Mouse (Mus musculus) neural tube, embryonic 15.5 days (tissue): ENCODE data around the gene Dynlt1b. TPM values are rescaled to one million over a fixed set of nuclear protein-coding genes. Genes with fewer than 3 reads are reported as not detected.
"Not testable (repeated sequence)": the region's sequence is repeated elsewhere in the genome, so short reads cannot be mapped to it uniquely, and the experiment has no call there.

Experiments
- ATAC-seq: fragments of 200-750 bp; cut with Nextera tagmentation; 2 replicates; pipeline ENCODE4 v1.8.0; 2017; ENCODE audit warnings: mild to moderate bottlenecking, moderate TSS enrichment, moderate library complexity; ENCODE audit not compliant: low FRiP score
- H3K27ac ChIP-seq: fragments of 300-500 bp; sonication (generic); replicated peaks from 2 replicates; pipeline ENCODE4 v1.5.1; 2015; ENCODE audit warnings: mild to moderate bottlenecking, inconsistent platforms
- H3K27me3 ChIP-seq: fragments of 300-500 bp; sonication (generic); replicated peaks from 2 replicates; pipeline ENCODE4 v1.6.1; 2015; ENCODE audit warnings: inconsistent platforms
- H3K36me3 ChIP-seq: fragments of 300-500 bp; sonication (generic); 2 replicates; pipeline ENCODE4 v1.6.1; 2015; ENCODE audit warnings: inconsistent platforms
- H3K4me1 ChIP-seq: fragments of 300-500 bp; sonication (generic); 2 replicates; pipeline ENCODE4 v1.6.1; 2015; ENCODE audit warnings: inconsistent platforms
- H3K4me2 ChIP-seq: fragments of 300-500 bp; sonication (generic); 2 replicates; pipeline ENCODE4 v1.6.1; 2015; ENCODE audit warnings: inconsistent platforms, mild to moderate bottlenecking, moderate library complexity
- H3K4me3 ChIP-seq: fragments of 300-500 bp; sonication (generic); replicated peaks from 2 replicates; pipeline ENCODE4 v1.5.1; 2015; ENCODE audit warnings: mild to moderate bottlenecking, inconsistent platforms
- H3K9ac ChIP-seq: fragments of 300-500 bp; sonication (generic); replicated peaks from 2 replicates; pipeline ENCODE4 v1.6.1; 2015; ENCODE audit warnings: mild to moderate bottlenecking, inconsistent platforms
- H3K9me3 ChIP-seq: fragments of 300-500 bp; sonication (generic); replicated peaks from 2 replicates; pipeline ENCODE4 v1.6.1; 2016; ENCODE audit warnings: inconsistent platforms
- WGBS: fragments of 180-500 bp; shearing (Covaris S2); methylation state at CpG from one replicate; pipeline ENCODE4 v1.1.7; 2015; ENCODE audit warnings: mixed read lengths; 5-methylcytosine and 5-hydroxymethylcytosine counted together
- polyA plus RNA-seq: library from polyadenylated mRNA; unstranded; fragments of >200 nt; fragmentation: Nextera tagmentation; extraction: Ambion mirVana; gene quantifications from 2 replicates; pipeline ENCODE4 v1.2.1, GENCODE M21; 2015

Gene Dynlt1b
- polyA plus RNA-seq, 1 experiment from 2014 or later = 1,207 TPM

GRCm38 (mm10) chr17:6448293-6448692 is 18.4 kb downstream of the Dynlt1b start:
- not testable (repeated sequence) for ATAC-seq, H3K4me2 ChIP-seq, H3K4me3 ChIP-seq, H3K27me3 ChIP-seq, H3K9ac ChIP-seq, H3K27ac ChIP-seq, H3K9me3 ChIP-seq, H3K36me3 ChIP-seq, H3K4me1 ChIP-seq
- 93% methylated on average over 8 of the region's 8 CpGs for WGBS

GRCm38 (mm10) chr17:6449166-6449565 is 19.3 kb downstream of the Dynlt1b start:
- H3K4me1 ChIP-seq, ATAC-seq, H3K27me3 ChIP-seq, H3K9me3 ChIP-seq, H3K36me3 ChIP-seq, H3K4me3 ChIP-seq, H3K9ac ChIP-seq, H3K27ac ChIP-seq, H3K4me2 ChIP-seq: not testable (repeated sequence)
- WGBS = 94% methylated on average over 12 of the region's 12 CpGs

DNA sequence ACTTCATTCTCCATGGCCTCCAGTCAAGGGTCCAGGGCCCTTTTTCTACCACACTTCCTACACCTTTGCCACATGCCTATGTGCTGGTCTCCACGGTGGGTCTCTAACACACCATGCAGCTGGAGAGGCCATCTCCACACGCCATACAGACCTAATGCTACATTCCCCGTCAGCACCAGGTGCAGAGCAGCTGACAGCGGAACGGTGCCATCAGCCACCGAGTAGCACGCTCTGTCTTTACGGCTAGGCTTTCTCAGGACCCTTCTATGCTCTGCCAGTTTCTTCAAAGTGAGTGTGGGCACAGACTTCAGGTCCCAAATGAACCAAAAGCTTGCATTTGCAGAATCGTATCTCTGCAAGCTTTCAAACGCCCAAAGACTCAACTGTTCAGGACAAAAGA is 21.3 kb downstream of the Dynlt1b start:
- peaks cover 21% of the 10 kb centered on the region for H3K36me3 ChIP-seq
- WGBS = 88% methylated on average over 2 of the region's 10 CpGs
- not testable (repeated sequence) for H3K4me1 ChIP-seq, H3K27ac ChIP-seq, H3K4me2 ChIP-seq, H3K9ac ChIP-seq, ATAC-seq, H3K4me3 ChIP-seq, H3K27me3 ChIP-seq, H3K9me3 ChIP-seq

DNA sequence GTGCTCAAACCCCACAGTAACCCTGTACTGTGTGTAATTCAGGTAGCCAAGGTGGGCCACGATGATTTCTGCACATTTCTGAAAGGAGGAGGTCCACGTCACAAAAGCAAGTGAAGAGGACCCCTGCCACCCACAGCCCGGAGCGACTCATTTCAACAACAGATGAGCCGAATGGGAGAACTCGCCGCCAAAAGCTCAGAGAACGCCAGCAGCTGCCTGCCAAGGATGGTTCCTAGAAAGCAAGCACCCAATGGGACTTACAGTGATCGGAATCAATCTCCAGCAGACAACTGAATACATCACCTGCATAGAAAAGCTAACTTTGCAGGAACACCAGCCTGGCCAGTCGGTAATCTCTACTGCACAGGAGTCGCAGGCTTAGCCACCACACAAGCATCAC is 22.8 kb downstream of the Dynlt1b start:
- not testable (repeated sequence) for H3K4me3 ChIP-seq, ATAC-seq, H3K4me2 ChIP-seq, H3K9me3 ChIP-seq, H3K4me1 ChIP-seq, H3K27me3 ChIP-seq, H3K9ac ChIP-seq, H3K27ac ChIP-seq
- 86% methylated on average over 9 of the region's 11 CpGs for WGBS
- peaks cover 25% of the 10 kb centered on the region for H3K36me3 ChIP-seq

GRCm38 (mm10) chr17:6454703-6455102 is 24.8 kb downstream of the Dynlt1b start:
- H3K27ac ChIP-seq, H3K4me2 ChIP-seq, H3K4me3 ChIP-seq, H3K9ac ChIP-seq, H3K4me1 ChIP-seq, H3K27me3 ChIP-seq, H3K9me3 ChIP-seq: not testable (repeated sequence)
- 97% methylated on average over 2 of the region's 2 CpGs for WGBS
- H3K36me3 ChIP-seq = peaks cover 32% of the 10 kb centered on the region
- peak; percentile 12; the same call in 1 of the 2 replicates for ATAC-seq

GRCm38 (mm10) chr17:6455883-6456282 is 26.0 kb downstream of the Dynlt1b start:
- ATAC-seq, H3K27ac ChIP-seq, H3K9me3 ChIP-seq, H3K9ac ChIP-seq, H3K27me3 ChIP-seq, H3K4me2 ChIP-seq, H3K4me1 ChIP-seq, H3K4me3 ChIP-seq: not testable (repeated sequence)
- 95% methylated on average over 12 of the region's 12 CpGs for WGBS
- peaks cover 35% of the 10 kb centered on the region for H3K36me3 ChIP-seq

DNA sequence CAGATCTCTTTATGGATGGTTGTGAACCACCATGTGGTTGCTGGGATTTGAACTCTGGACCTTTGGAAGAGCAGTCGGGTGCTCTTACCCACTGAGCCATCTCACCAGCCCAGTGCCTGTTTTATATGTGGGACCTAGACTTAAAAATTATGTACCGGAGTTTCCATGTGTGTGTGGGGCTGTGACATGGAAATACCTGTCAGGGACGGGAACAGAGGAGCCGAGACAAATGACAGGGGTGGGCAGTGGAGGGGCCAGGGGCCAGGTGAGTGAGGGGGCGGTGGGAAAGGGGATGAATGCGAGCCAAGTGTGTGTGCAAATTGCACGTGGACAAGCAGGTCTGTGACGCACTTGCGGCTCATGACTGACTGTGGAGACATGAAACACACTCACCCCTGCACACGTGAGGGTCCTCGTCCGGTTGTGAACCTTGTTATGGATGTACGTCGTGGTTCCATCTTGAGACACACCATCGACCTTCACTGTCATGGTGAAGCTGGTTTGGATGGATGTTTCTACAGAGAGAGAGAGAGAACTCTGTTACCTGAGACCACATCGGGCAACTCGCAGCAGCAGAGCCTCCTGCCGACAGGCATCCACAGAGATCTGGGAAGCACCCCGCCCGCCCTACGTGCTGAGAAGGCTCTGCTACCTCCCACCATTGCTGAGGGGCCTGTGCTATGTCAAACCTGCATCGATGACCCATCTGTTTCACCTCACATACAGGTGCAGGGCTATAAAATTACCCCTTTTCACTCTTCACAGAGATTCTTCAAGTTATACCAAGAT is 26.9 kb downstream of the Dynlt1b start:
- peaks cover 40% of the 10 kb centered on the region for H3K36me3 ChIP-seq
- H3K27me3 ChIP-seq, H3K4me2 ChIP-seq, H3K27ac ChIP-seq, H3K4me1 ChIP-seq, ATAC-seq, H3K9me3 ChIP-seq, H3K4me3 ChIP-seq, H3K9ac ChIP-seq: not testable (repeated sequence)
- 94% methylated on average over 16 of the region's 22 CpGs for WGBS

- not testable (repeated sequence) for H3K9me3 ChIP-seq, H3K27me3 ChIP-seq, H3K9ac ChIP-seq, H3K4me1 ChIP-seq, H3K4me3 ChIP-seq, ATAC-seq, H3K4me2 ChIP-seq, H3K27ac ChIP-seq
- 97% methylated on average over 5 of the region's 5 CpGs for WGBS
- peaks cover 26% of the 10 kb centered on the region for H3K36me3 ChIP-seq
These were observed 31.2 kb downstream of the Dynlt1b start for GRCm38 (mm10) chr17:6461083-6461595.

- H3K4me3 ChIP-seq, H3K27me3 ChIP-seq, H3K9me3 ChIP-seq, H3K36me3 ChIP-seq, H3K27ac ChIP-seq, ATAC-seq, H3K9ac ChIP-seq, H3K4me2 ChIP-seq: not testable (repeated sequence)
- peaks cover 13% of the 10 kb centered on the region for H3K4me1 ChIP-seq
- 77% methylated on average over 9 of the region's 9 CpGs for WGBS
These were observed 35.8 kb downstream of the Dynlt1b start for GRCm38 (mm10) chr17:6465735-6466134.

DNA sequence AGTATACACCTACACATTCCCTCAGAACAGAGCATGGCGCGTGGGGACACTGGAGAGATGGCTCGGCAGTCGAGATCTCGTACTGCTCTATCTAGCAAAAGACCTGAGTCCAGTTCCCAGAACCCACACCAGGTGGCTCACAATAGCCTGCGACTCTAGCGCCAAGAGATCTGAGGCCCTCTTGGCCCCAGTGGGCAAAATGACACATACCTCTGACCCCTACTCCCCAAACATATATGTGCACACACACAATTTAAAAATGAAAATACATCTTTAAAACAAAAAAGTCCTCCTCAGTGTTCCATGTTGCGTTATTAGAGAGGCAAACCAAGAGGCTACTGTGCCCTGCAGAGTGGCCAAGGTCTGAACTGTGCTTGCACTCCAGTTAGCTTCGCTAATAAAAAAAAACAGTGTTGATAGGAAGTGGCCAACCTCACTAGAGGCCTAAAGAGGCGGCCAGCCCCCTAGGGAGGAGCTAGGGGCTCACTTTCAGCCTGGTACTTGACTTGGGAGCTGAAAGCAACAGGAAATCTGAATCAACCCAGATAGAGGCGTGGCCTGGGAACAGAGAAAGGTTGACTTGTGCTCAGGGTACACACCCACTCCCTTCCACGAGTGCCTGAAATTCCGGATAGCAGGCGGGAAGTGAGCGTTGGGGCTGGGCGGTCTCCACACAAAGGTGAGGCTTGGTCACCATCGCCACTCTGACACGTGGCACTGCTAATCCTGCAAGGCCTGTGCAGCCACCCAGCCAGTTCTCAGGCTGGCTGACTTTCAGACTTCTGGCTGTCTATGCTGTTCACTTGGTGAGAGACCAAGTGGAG is 37.9 kb downstream of the Dynlt1b start:
- H3K27ac ChIP-seq, H3K4me3 ChIP-seq, H3K36me3 ChIP-seq, H3K4me2 ChIP-seq, H3K9ac ChIP-seq, H3K9me3 ChIP-seq, H3K27me3 ChIP-seq: not testable (repeated sequence)
- peaks cover 18% of the 10 kb centered on the region for H3K4me1 ChIP-seq
- ATAC-seq = 0 out of 2 replicates have a peak, but pooled peaks have one; percentile 7
- 76% methylated on average over 18 of the region's 18 CpGs for WGBS

GRCm38 (mm10) chr17:6470031-6470430 is 40.1 kb downstream of the Dynlt1b start:
- H3K36me3 ChIP-seq, H3K4me3 ChIP-seq, H3K27me3 ChIP-seq, ATAC-seq, H3K9me3 ChIP-seq, H3K27ac ChIP-seq, H3K9ac ChIP-seq, H3K4me2 ChIP-seq: not testable (repeated sequence)
- peaks cover 18% of the 10 kb centered on the region for H3K4me1 ChIP-seq
- WGBS = 74% methylated on average over 2 of the region's 3 CpGs

- not testable (repeated sequence) for ATAC-seq, H3K36me3 ChIP-seq, H3K4me3 ChIP-seq, H3K27me3 ChIP-seq, H3K9me3 ChIP-seq, H3K27ac ChIP-seq, H3K4me2 ChIP-seq, H3K9ac ChIP-seq
- peaks cover 23% of the 10 kb centered on the region for H3K4me1 ChIP-seq
- WGBS = 87% methylated on average over 5 of the region's 7 CpGs
These were observed 40.8 kb downstream of the Dynlt1b start for GRCm38 (mm10) chr17:6470671-6471070.
